Mouse (Mus musculus) layer of hippocampus, postnatal 25 days (tissue): ENCODE results near the gene Wwox. TPM values are rescaled to one million over a fixed set of nuclear protein-coding genes. Genes with fewer than 3 reads are reported as not detected.

Source experiments
- DNase-seq, 2 experiments: peaks; one replicate each; pipeline ENCODE4 v3.0.0; 2022; ENCODE audit warnings: mixed read lengths in 2 of 2, low spot score in 1 of 2; ENCODE audit errors: extremely low spot score in 1 of 2
- total RNA-seq, 2 experiments: library from RNA; stranded (reverse); gene quantifications; 2 replicates each; pipeline ENCODE4 v1.2.3; 2021

Gene Wwox
- total RNA-seq, 2 experiments from 2014 or later, result 11.4 to 11.9 TPM

- DNase-seq, result no peak
These were observed 196.9 kb downstream of the Wwox start for GRCm38 (mm10) chr8:114636376-114636775.

DNA sequence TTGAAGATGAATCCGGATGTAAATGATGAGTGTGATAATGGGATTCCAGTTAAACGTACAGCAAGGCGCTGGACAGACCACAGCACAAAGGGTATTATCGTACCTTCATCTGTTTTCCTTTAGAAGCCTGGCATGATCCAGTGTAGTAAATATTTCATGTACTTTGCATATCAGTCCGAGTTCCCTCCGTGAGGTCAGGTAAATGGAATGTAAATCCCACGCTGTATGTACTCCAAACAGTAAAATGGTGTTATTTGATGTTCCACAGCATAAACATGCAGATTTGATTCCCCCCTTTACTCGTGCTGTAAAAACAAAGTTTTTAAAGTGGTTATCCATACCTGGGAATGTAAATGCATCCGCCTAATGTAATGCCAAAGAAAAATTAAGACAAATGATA, 202.4 kb downstream of the Wwox start:
- DNase-seq, result no peak

DNA sequence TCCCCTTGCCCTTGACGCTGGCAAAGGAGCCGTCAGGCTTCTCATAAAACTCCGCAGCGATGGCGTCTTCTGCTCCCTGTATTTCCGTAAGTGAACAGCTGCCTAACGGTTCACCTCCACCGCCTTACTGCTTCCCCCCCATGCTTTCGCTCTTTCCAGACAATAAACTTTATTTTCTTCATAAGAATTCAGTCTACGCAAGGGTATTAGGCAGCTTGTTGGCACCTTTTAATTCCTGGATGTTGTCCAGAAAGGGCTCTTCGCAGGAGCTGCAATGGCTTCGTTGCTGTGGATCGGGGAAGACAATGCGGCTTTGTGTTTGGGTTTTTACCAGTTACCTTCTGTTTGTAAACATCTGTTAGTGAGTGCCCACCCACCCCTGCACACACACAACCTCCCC, 211.3 kb downstream of the Wwox start:
- no peak for DNase-seq

DNA sequence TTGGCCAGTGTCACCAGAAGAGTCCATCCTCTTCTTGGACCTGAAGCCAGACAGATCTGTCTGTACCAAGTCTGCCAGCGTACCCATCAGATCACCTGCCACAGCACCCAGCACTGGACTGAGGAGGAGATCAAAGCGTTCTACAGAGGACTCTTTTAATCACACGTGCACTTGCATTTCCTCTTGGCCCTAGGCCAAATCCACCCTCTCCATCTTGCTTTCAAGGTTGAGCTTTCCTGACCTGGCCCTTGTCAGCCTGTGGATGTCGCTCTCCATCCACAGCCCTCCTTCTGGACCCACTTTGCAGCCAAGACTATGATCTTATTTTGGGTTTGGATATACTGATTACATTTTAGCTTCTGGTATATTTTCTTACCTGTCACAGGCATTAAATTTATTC, 218.3 kb downstream of the Wwox start:
- no peak for DNase-seq

- DNase-seq, result no peak
These were observed 219.0 kb downstream of the Wwox start for GRCm38 (mm10) chr8:114658475-114658874.

DNA sequence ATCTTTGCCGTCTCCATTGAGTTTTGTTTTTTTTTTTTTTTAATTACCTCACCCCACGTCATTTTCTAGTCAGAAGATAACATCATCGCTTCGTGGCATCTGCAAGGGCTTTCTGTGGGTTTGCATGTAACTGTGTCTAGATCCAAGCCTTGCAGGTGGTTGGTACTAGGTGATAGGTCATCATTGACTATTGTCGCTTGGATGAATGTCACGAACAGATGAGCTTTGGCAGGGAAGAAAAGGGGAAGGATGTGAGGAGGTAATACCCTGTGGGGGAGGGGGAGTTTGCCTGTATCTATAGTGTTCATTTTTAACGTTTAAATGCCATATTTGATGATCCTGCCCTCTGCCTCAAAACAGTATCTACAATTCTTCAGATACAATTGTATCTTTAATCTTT, 223.6 kb downstream of the Wwox start:
- no peak for DNase-seq

- no peak for DNase-seq
These were observed 226.1 kb downstream of the Wwox start for GRCm38 (mm10) chr8:114665521-114665920.

DNA sequence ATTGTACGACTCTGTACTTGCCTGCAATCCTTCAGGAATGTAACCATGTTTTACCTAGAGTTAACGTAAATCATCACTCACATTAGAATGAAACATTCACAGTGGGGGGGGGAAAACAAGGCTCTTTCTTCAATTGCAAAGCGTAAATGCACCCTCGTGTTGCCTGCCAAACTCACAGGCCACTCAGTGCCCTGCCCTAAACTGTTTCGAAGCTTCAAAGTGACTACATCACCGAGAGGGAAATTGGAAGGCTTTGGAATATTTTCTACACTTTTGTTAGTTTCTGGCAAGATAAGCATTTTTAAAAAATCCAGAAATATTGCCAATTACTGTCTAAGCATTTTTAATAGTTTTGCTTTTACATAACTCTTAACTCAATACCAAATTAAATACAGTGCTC, 231.3 kb downstream of the Wwox start:
- no peak for DNase-seq

- DNase-seq, result no peak
These were observed 231.8 kb downstream of the Wwox start for GRCm38 (mm10) chr8:114671237-114671674.

- no peak for DNase-seq
These were observed 234.0 kb downstream of the Wwox start for GRCm38 (mm10) chr8:114673416-114673815.

DNA sequence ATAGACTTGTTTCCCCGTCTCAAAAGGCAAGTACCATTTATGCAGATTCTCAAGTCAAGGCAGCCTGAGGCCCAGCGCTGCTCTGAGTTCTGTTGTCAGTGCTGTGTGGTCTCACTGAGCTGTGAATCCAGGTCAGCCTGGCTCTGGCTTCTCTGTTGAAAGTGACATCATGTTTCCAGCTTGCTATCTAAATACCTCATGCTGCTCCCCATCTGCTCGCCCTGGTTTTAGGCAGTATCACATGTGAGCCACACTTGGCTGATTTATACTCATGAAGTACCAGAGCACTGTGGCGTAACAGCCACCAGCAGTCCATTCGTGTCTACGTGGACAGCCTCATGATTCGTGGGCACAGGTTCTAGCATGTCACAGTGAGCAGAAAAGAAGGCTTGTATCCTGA, 235.7 kb downstream of the Wwox start:
- DNase-seq, result no peak

- DNase-seq, result no peak
These were observed 237.5 kb downstream of the Wwox start for GRCm38 (mm10) chr8:114676918-114677317.

GRCm38 (mm10) chr8:114677551-114678127, 238.2 kb downstream of the Wwox start:
- no peak for DNase-seq

DNA sequence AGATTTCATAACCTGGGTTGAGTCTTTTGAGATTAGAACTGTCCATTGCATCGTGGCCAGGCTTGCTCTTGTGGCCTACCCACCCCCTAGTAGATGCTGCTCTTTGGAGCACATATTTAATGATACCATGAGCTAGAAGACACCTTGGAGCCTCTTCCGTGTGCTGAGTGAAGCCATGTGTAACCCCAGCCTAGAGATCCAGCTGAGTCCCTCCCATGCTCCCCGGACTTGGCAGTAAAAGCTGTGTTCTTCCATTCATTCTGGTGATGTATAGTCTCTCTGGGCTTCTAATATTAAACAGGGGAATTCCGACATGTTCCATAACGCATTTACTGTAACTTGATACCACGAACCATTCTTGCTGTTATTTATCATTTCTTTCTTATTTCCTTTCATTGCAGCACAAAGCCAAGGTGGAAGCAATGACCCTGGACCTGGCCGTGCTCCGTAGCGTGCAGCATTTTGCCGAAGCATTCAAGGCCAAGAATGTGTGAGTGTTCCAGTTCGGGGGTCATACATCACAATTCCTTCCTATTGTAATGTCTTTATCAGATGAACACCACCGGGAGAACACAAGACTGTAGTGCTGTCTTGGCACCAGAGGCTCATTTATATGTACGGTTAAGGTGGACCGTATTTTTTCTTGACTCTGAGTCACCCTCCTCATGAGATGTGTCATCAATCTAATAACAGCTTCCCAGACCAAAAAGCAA, 240.1 kb downstream of the Wwox start:
- no peak for DNase-seq

DNA sequence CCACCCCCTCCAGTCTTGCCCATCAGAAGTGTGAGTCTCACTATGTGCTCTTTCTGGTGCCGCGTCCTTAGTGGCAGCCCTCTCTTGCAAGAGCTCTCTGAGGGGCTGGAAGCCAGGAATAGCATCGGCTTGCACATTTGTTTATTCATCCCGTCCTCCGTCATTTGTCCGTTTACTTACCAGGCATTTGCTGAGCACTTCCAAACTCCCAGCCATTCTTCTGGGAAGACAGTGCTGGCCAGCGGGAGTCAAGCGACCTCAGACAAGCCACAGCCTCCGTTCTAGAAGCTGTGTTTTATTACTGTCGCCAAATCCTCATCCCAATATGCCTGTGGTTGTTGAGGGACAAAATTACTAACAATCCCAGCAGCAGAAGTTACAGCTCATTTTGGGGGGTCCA, 241.7 kb downstream of the Wwox start:
- no peak for DNase-seq

DNA sequence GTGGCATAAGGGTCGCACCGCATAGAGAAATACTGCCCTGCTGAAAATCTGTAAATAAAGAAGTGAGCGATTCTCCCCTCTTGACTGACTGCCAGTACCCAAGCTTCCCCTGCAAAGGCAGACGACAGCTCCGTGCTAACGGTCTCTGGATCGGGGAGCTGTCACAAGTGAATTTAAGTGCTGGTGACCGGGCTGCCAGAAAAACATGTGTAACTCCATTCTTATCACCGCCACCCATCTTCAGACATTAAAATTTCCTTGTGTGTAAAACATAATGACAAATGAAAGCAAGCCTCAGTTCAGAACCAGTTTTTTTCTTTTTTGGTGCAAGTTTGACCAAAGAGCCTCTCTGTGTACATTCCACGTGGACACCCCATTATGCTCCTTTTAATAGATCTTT, 242.7 kb downstream of the Wwox start:
- no peak for DNase-seq

GRCm38 (mm10) chr8:114684046-114684702, 244.7 kb downstream of the Wwox start:
- no peak for DNase-seq

DNA sequence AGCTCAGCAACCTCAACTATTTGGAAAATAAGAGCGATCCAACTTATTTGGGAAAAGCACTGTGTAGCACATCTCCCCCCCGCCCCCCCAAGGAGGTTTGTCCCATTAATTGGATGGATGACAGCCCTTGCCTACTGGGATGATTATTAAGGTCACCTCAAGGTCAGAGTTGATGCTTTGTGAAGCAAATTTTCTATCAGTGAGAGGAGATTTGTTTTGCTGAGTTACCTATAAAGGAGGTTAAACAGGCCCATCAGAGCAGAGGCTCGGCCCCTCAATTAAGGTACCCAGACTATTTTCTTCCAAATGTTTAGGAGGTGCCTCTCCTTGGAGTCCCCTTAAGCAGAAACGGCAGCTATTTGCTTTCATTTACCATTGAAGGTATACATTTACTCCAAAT, 247.0 kb downstream of the Wwox start:
- no peak for DNase-seq

- no peak for DNase-seq
These were observed 249.3 kb downstream of the Wwox start for GRCm38 (mm10) chr8:114688732-114689131.

- DNase-seq, result no peak
These were observed 255.2 kb downstream of the Wwox start for GRCm38 (mm10) chr8:114694566-114695198.

GRCm38 (mm10) chr8:114703517-114703916, 264.1 kb downstream of the Wwox start:
- no peak for DNase-seq
